ENCODE assay signal across 8 mouse cellular contexts in genomic region chr8:89042118-89042460, GRCm38 (mm10). TPM values are rescaled to one million over a fixed set of nuclear protein-coding genes. Genes with fewer than 3 reads are reported as not detected.
DNase-seq lines count a peak whose midpoint lies in the region; ATAC-seq lines count a peak whose summit lies in the region.

No protein-coding gene starts in this region.

- ATAC-seq in embryonic facial prominence, embryonic 12.5 days (ENCODE audit: insufficient number of reproducible peaks, insufficient read depth, low FRiP score, low TSS enrichment), result no peak
- no peak for ATAC-seq in hindbrain, embryonic 15.5 days (ENCODE audit: low FRiP score, low read depth)
- no peak for ATAC-seq in midbrain, embryonic 12.5 days (ENCODE audit: low FRiP score, low read depth)

- DNase-seq in left cerebral cortex, postnatal 25 days (ENCODE audit: low spot score in 2 of 2), result peak; percentile 23 to 30
- no peak for DNase-seq in left cerebral cortex, adult 18-20 months (ENCODE audit: low spot score in 2 of 2)
- no peak for DNase-seq in spleen, postnatal 36 days (ENCODE audit: low spot score in 2 of 2)
- no peak for DNase-seq in adrenal gland, postnatal 25 days
- no peak for DNase-seq in thymus, adult 18-20 months

- intact Hi-C loops in left cerebral cortex, postnatal 25 days (cut with DNase I), result loop anchor here (2.0 to 5.0 kb wide), 3 partner anchors 265 to 529 kb away; no protein-coding TSS in a partner anchor

- peak overlapping the region; percentile 61 for H3K9ac ChIP-seq in embryonic facial prominence, embryonic 12.5 days
- H3K9ac ChIP-seq in hindbrain, embryonic 15.5 days, result peak overlapping the region; percentile 48
- H3K9ac ChIP-seq in midbrain, embryonic 12.5 days (replicated peaks), result peak overlapping the region; percentile 94

- WGBS in embryonic facial prominence, embryonic 12.5 days, result under 1% methylated on average over 35 of the region's 35 CpGs
- WGBS in hindbrain, embryonic 15.5 days, result under 1% methylated on average over 35 of the region's 35 CpGs
- under 1% methylated on average over 34 of the region's 35 CpGs for WGBS in midbrain, embryonic 12.5 days

- no peaks in the 10 kb centered on the region for H3K9me3 ChIP-seq in embryonic facial prominence, embryonic 12.5 days
- H3K9me3 ChIP-seq in hindbrain, embryonic 15.5 days, result no peaks in the 10 kb centered on the region
- H3K9me3 ChIP-seq in midbrain, embryonic 12.5 days, result no peaks in the 10 kb centered on the region

- H3K4me2 ChIP-seq in embryonic facial prominence, embryonic 12.5 days (replicated peaks), result peak overlapping the region; percentile 87
- H3K4me2 ChIP-seq in hindbrain, embryonic 15.5 days, result peak overlapping the region; percentile 69
- peak overlapping the region; percentile 83 for H3K4me2 ChIP-seq in midbrain, embryonic 12.5 days (replicated peaks)

- H3K36me3 ChIP-seq in embryonic facial prominence, embryonic 12.5 days, result no peaks in the 10 kb centered on the region
- H3K36me3 ChIP-seq in hindbrain, embryonic 15.5 days, result no peaks in the 10 kb centered on the region
- no peaks in the 10 kb centered on the region for H3K36me3 ChIP-seq in midbrain, embryonic 12.5 days

- peak overlapping the region; percentile 49 for H3K4me3 ChIP-seq in embryonic facial prominence, embryonic 12.5 days
- peak overlapping the region; percentile 50 for H3K4me3 ChIP-seq in hindbrain, embryonic 15.5 days
- peak overlapping the region; percentile 79 for H3K4me3 ChIP-seq in midbrain, embryonic 12.5 days

- H3K27me3 ChIP-seq in embryonic facial prominence, embryonic 12.5 days, result peaks cover 55% of the 10 kb centered on the region
- peaks cover 28% of the 10 kb centered on the region for H3K27me3 ChIP-seq in hindbrain, embryonic 15.5 days
- H3K27me3 ChIP-seq in midbrain, embryonic 12.5 days, result peaks cover 30% of the 10 kb centered on the region

- H3K4me1 ChIP-seq in embryonic facial prominence, embryonic 12.5 days, result peaks cover 18% of the 10 kb centered on the region
- H3K4me1 ChIP-seq in hindbrain, embryonic 15.5 days (replicated peaks), result peaks cover 42% of the 10 kb centered on the region
- peaks cover 49% of the 10 kb centered on the region for H3K4me1 ChIP-seq in midbrain, embryonic 12.5 days

- H3K27ac ChIP-seq in embryonic facial prominence, embryonic 12.5 days, result peak overlapping the region; percentile 70
- peak overlapping the region; percentile 83 for H3K27ac ChIP-seq in hindbrain, embryonic 15.5 days (replicated peaks)
- H3K27ac ChIP-seq in midbrain, embryonic 12.5 days (replicated peaks), result peak overlapping the region; percentile 94

RNA-seq across cellular contexts. Expression of gene Sall1, which starts 1.9 kb away (rescaled TPM):
- total RNA-seq in left cerebral cortex, postnatal 25 days (2021), result 10 to 100 TPM; 11.7 to 13.0 TPM
- 10 to 100 TPM; 12.5 to 12.7 TPM for total RNA-seq in left cerebral cortex, adult 18-20 months (2021)
- 2.5 and 3.0 TPM in 2 replicates for polyA plus RNA-seq in embryonic facial prominence, embryonic 12.5 days (2016; fragmentation: Nextera tagmentation; extraction: Ambion mirVana)
- polyA plus RNA-seq in hindbrain, embryonic 15.5 days (2015; fragmentation: Nextera tagmentation; extraction: Ambion mirVana), result 6.0 and 8.1 TPM in 2 replicates
- polyA plus RNA-seq in midbrain, embryonic 12.5 days (2016; fragmentation: Nextera tagmentation; extraction: Ambion mirVana), result 13.4 and 16.2 TPM in 2 replicates
- total RNA-seq in adrenal gland, postnatal 25 days (2021), result not detected in 2 replicates

Comparison
In these comparisons a context has a peak if more than half of its experiments do, and no peak if none do; other contexts are left out.
1. DNase-seq: peak in left cerebral cortex, postnatal 25 days (2 of 2); none in left cerebral cortex, adult 18-20 months (0 of 2), spleen, postnatal 36 days (0 of 2), adrenal gland, postnatal 25 days (single experiment) and thymus, adult 18-20 months (0 of 2).
2. RNA of gene Sall1, which starts 1.9 kb away (total RNA-seq): 11.7 to 13.0 TPM in left cerebral cortex, postnatal 25 days and 12.5 to 12.7 TPM in left cerebral cortex, adult 18-20 months; not detected in adrenal gland, postnatal 25 days; every median in the first group is over 10 times any median in the second.
3. Peak in every context shown above with its lines, with median percentiles within 50 percentile points of each other: H3K27ac ChIP-seq, H3K4me2 ChIP-seq, H3K4me3 ChIP-seq and H3K9ac ChIP-seq.